Mouse (Mus musculus): ENCODE data around the gene Rrh. TPM values are rescaled to one million over a fixed set of nuclear protein-coding genes. Genes with fewer than 3 reads are reported as not detected.

The Rrh gene
- 0.32 and 0.35 TPM in 2 replicates for polyA plus RNA-seq (2016; fragmentation: Nextera tagmentation; extraction: Ambion mirVana)

GRCm38 (mm10) chr3:129822206-129822775 is at the start of gene Rrh:
Gene Rrh, minus strand, starts transcription at chr3:129822587.
- Histone ChIP-seq H3K9ac (no peak within 1 kb of the TSS), H3K4me2 (replicated peaks) (no peak within 1 kb of the TSS), H3K9me3 (no peaks in the 10 kb centered on the region), H3K27me3 (no peaks in the 10 kb centered on the region), H3K4me3 (no peak within 1 kb of the TSS), H3K36me3 (peaks cover 29% of the 10 kb centered on the region), H3K27ac (no peak within 1 kb of the TSS), H3K4me1 (no peaks in the 10 kb centered on the region)
- ATAC-seq (ENCODE audit: insufficient number of reproducible peaks, insufficient read depth, low FRiP score, low TSS enrichment) = no peak
- 85% methylated on average over 11 of the region's 11 CpGs for WGBS

DNA sequence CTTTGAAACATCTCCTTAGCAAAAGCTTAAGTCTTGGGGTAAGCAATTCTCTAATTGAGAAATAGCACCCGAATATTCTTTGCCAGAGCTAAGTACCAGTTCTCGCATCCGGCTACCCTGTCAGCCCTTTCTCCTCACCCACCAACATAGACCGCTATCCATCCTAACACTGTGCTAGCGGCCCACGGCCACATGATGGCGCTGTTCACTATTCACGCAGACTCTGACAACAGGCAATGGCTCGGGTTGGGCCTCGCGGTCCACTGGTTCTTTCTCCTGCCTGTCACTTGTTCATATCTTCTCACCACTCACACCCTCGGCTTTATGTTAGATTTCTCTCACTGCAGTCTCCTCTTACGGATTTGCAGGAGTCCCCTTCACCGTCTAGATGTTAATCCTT is 41.3 kb upstream of the Rrh start:
- Histone ChIP-seq H3K27ac (no peak overlapping the region), H3K4me2 (replicated peaks) (no peak overlapping the region), H3K4me1 (no peaks in the 10 kb centered on the region), H3K4me3 (no peak overlapping the region), H3K27me3 (no peaks in the 10 kb centered on the region), H3K9ac (no peak overlapping the region), H3K9me3 (no peaks in the 10 kb centered on the region), H3K36me3 (no peaks in the 10 kb centered on the region)
- WGBS = 55% methylated on average over 14 of the region's 14 CpGs
- ATAC-seq (ENCODE audit: insufficient number of reproducible peaks, insufficient read depth, low FRiP score, low TSS enrichment) = no peak

GRCm38 (mm10) chr3:129862592-129862991 is 40.2 kb upstream of the Rrh start:
- Histone ChIP-seq H3K36me3 (no peaks in the 10 kb centered on the region), H3K4me1 (no peaks in the 10 kb centered on the region), H3K4me2 (replicated peaks) (no peak overlapping the region), H3K27ac (no peak overlapping the region), H3K4me3 (no peak overlapping the region), H3K27me3 (no peaks in the 10 kb centered on the region), H3K9ac (no peak overlapping the region), H3K9me3 (no peaks in the 10 kb centered on the region)
- 74% methylated on average over 2 of the region's 2 CpGs for WGBS
- no peak for ATAC-seq (ENCODE audit: insufficient number of reproducible peaks, insufficient read depth, low FRiP score, low TSS enrichment)

DNA sequence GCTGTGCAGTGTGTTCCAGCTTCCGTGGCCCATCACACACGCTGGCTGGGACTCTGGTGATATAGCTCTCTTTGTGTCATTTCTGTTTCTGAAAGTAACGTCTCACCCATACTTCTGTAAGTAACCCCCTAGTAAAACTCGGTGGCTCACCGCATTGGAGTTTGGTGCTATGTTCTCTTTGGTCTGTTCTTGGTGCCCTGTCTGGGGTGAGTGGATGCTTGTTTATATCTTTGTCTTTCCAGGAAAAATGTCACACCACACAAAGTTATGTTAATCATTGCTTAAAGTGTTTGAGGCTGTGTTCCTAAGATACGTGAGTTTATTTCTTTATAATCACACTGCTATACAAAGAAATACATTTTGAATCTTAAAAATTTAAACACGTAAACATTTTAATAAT is 24.5 kb upstream of the Rrh start:
- WGBS = 86% methylated on average over 7 of the region's 7 CpGs
- no peaks in the 10 kb centered on the region for H3K4me1 ChIP-seq
- H3K27ac ChIP-seq = no peak overlapping the region
- H3K9ac ChIP-seq = no peak overlapping the region
- H3K4me2 ChIP-seq (replicated peaks) = no peak overlapping the region
- H3K36me3 ChIP-seq = no peaks in the 10 kb centered on the region
- no peak for ATAC-seq (ENCODE audit: insufficient number of reproducible peaks, insufficient read depth, low FRiP score, low TSS enrichment)
- no peak overlapping the region for H3K4me3 ChIP-seq
- no peaks in the 10 kb centered on the region for H3K9me3 ChIP-seq
- 0 out of 2 replicates have a peak, but pooled peaks cover 6% of the 10 kb centered on the region for H3K27me3 ChIP-seq

- no peaks in the 10 kb centered on the region for H3K9me3 ChIP-seq
- no peak for ATAC-seq (ENCODE audit: insufficient number of reproducible peaks, insufficient read depth, low FRiP score, low TSS enrichment)
These were observed 23.5 kb upstream of the Rrh start for GRCm38 (mm10) chr3:129845868-129846267.

GRCm38 (mm10) chr3:129838017-129838416 is 15.6 kb upstream of the Rrh start:
- Histone ChIP-seq H3K27me3 (no peaks in the 10 kb centered on the region), H3K9me3 (no peaks in the 10 kb centered on the region), H3K4me3 (no peak overlapping the region), H3K36me3 (no peaks in the 10 kb centered on the region), H3K4me2 (replicated peaks) (no peak overlapping the region), H3K27ac (no peak overlapping the region), H3K4me1 (no peaks in the 10 kb centered on the region), H3K9ac (no peak overlapping the region)
- 62% methylated on average over 7 of the region's 7 CpGs for WGBS
- ATAC-seq (ENCODE audit: insufficient number of reproducible peaks, insufficient read depth, low FRiP score, low TSS enrichment) = no peak

More at GRCm38 (mm10) chr3:129845868-129846267, 23.5 kb upstream of the Rrh start:
- Histone ChIP-seq H3K4me1 (no peaks in the 10 kb centered on the region), H3K9ac (no peak overlapping the region), H3K4me2 (replicated peaks) (no peak overlapping the region), H3K27ac (no peak overlapping the region), H3K27me3 (0 out of 2 replicates have a peak, but pooled peaks cover 2% of the 10 kb centered on the region), H3K36me3 (no peaks in the 10 kb centered on the region), H3K4me3 (no peak overlapping the region)
- WGBS = 74% methylated on average over 2 of the region's 2 CpGs

GRCm38 (mm10) chr3:129836965-129837364 is 14.6 kb upstream of the Rrh start:
- no peak for ATAC-seq (ENCODE audit: insufficient number of reproducible peaks, insufficient read depth, low FRiP score, low TSS enrichment)
- WGBS = 86% methylated on average over 6 of the region's 6 CpGs
- no peak overlapping the region for H3K4me2 ChIP-seq (replicated peaks)
- H3K4me1 ChIP-seq = no peaks in the 10 kb centered on the region
- H3K27me3 ChIP-seq = no peaks in the 10 kb centered on the region
- no peak overlapping the region for H3K27ac ChIP-seq
- H3K36me3 ChIP-seq = no peaks in the 10 kb centered on the region
- no peak overlapping the region for H3K9ac ChIP-seq
- H3K9me3 ChIP-seq = no peaks in the 10 kb centered on the region
- no peak overlapping the region for H3K4me3 ChIP-seq

DNA sequence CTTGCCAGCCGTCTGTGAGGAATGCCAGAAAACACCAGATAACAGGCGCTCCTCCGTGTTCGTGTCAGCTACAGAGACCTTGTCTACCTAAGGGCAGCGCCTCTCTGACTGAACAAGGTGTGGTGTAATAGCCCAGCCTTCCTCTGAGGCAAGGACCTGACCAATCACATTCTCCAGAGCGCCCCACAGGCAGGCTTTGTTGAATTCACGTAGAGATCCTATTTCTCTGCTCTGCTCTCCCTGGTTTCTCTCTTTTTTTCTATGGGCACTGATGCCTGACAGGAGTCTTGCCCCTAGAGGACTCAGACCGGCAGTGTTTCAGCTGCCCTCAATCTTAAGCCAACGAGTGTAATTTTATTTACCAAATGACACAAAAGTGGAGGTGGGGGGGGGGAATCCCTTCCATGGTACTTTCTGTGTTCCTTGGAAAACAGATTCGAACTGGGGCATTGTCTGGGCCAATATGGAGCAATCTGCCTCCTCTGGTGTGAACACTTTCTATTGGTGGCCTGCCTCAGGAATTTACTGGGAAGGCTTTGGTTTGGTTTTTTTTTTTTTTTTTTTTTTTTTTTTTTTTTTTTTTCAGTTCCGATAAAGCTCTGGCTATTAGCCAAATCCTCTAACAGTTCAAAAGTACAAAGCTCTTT is 13.8 kb upstream of the Rrh start:
- Histone ChIP-seq H3K4me1 (no peaks in the 10 kb centered on the region), H3K27me3 (no peaks in the 10 kb centered on the region), H3K4me3 (no peak overlapping the region), H3K9me3 (no peaks in the 10 kb centered on the region), H3K4me2 (replicated peaks) (peak overlapping the region; percentile 28), H3K36me3 (no peaks in the 10 kb centered on the region), H3K9ac (no peak overlapping the region), H3K27ac (no peak overlapping the region)
- WGBS = 14% methylated on average over 11 of the region's 11 CpGs
- ATAC-seq (ENCODE audit: insufficient number of reproducible peaks, insufficient read depth, low FRiP score, low TSS enrichment) = peak; percentile 31; the same call in 1 of the 2 replicates

GRCm38 (mm10) chr3:129835388-129835934 is 13.1 kb upstream of the Rrh start, which contains the start of gene Cfi:
Gene Cfi, plus strand, starts transcription at chr3:129835884.
- no peak for ATAC-seq (ENCODE audit: insufficient number of reproducible peaks, insufficient read depth, low FRiP score, low TSS enrichment)
- WGBS = 64% methylated on average over 6 of the region's 6 CpGs

DNA sequence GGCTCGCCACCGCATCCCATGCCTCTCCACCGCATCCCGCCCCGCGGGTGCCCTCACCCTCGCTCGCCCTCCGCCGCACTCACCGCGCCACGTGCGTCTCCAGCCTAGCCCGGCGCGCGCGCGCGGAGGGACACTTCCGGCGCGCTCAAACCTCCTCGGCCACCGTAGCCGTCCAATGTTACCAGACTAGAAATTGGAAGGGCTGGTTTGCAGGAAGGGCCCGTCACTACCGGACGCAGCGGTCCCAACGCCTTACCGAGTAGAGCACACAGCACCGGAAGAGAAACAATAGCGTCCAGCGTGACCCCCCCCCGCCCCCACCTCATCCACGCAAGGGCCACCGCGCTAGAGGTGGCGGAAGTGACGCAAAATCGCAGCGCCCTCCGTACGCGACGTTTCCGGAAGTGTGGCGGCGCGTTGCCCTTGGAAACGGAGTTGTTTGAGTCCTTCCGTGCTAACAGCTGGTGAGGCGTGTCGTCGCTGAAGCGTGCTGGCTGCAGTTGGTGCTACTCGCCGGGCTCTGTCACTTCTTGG is 8.7 kb upstream of the Rrh start, which contains the start of gene Gar1:
TSS of gene Gar1 (minus strand) at position 362 of the 534 bp plus-strand sequence.
- H3K36me3 ChIP-seq = peaks cover 11% of the 10 kb centered on the region
- WGBS = under 1% methylated on average over 60 of the region's 60 CpGs

More at GRCm38 (mm10) chr3:129835388-129835934, 13.1 kb upstream of the Rrh start, which contains the start of gene Cfi:
- Histone ChIP-seq H3K4me3 (no peak within 1 kb of the TSS), H3K27me3 (no peaks in the 10 kb centered on the region), H3K27ac (no peak within 1 kb of the TSS), H3K9me3 (no peaks in the 10 kb centered on the region), H3K4me2 (replicated peaks) (peak within 1 kb of the TSS; percentile 28), H3K9ac (no peak within 1 kb of the TSS), H3K36me3 (no peaks in the 10 kb centered on the region), H3K4me1 (no peaks in the 10 kb centered on the region)

GRCm38 (mm10) chr3:129830626-129831025 is 8.2 kb upstream of the Rrh start:
- Histone ChIP-seq H3K27me3 (no peaks in the 10 kb centered on the region), H3K4me3 (peak overlapping the region; percentile 96), H3K36me3 (peaks cover 14% of the 10 kb centered on the region), H3K9me3 (no peaks in the 10 kb centered on the region), H3K4me1 (peaks cover 8% of the 10 kb centered on the region), H3K4me2 (replicated peaks) (peak overlapping the region; percentile 74), H3K9ac (peak overlapping the region; percentile 80), H3K27ac (peak overlapping the region; percentile 86)
- ATAC-seq (ENCODE audit: insufficient number of reproducible peaks, insufficient read depth, low FRiP score, low TSS enrichment) = no peak
- under 1% methylated on average over 45 of the region's 45 CpGs for WGBS

More for the DNA sequence above, 8.7 kb upstream of the Rrh start, which contains the start of gene Gar1:
- peak; percentile 90 for ATAC-seq (ENCODE audit: insufficient number of reproducible peaks, insufficient read depth, low FRiP score, low TSS enrichment)
- peak within 1 kb of the TSS; percentile 74 for H3K4me2 ChIP-seq (replicated peaks)
- H3K4me1 ChIP-seq = peaks cover 8% of the 10 kb centered on the region
- peak within 1 kb of the TSS; percentile 80 for H3K9ac ChIP-seq
- H3K27ac ChIP-seq = peak within 1 kb of the TSS; percentile 86
- H3K9me3 ChIP-seq = no peaks in the 10 kb centered on the region
- H3K27me3 ChIP-seq = no peaks in the 10 kb centered on the region
- H3K4me3 ChIP-seq = peak within 1 kb of the TSS; percentile 96

All from embryonic facial prominence, embryonic 12.5 days (tissue).